Mouse (Mus musculus) testis, adult 2 months (tissue): ENCODE results near the gene Gmcl1.

Experiments
- CTCF ChIP-seq: fragments of 200-500 bp; IDR thresholded peaks from 2 replicates; pipeline ENCODE4 v1.5.1; 2012; ENCODE audit warnings: low read depth, mild to moderate bottlenecking, inconsistent platforms, low read length, moderate library complexity; ENCODE audit not compliant: control insufficient read depth, insufficient read depth, insufficient replicate concordance
- POLR2A ChIP-seq: fragments of 200-500 bp; IDR thresholded peaks from 2 replicates; pipeline ENCODE4 v1.6.1; 2012; ENCODE audit warnings: low read depth, mild to moderate bottlenecking, inconsistent platforms, low read length, moderate library complexity; ENCODE audit not compliant: control insufficient read depth

DNA sequence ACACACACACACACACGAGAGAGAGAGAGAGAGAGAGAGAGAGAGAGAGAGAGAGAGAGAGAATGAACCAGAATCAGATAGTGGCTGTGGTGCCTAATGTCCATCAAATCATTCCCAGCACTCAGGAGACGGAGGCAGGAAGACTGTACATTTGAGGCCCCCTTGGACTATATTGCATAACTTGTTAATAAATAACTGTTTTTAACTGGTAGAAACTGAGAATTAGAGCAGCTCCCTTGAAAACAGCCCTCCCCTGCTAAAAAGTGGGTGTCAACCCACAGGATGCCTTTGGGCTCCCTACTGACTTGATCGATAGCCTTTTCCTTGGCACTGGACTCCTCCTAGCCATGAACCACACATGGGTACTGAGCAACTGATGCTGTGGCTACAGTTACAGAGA is 49.2 kb upstream of the Gmcl1 start:
- TF ChIP-seq CTCF, result no peak
- no peak for TF ChIP-seq POLR2A
